Mouse (Mus musculus) intestine, postnatal 0 days (tissue): ENCODE results near the gene Orm1. TPM values are rescaled to one million over a fixed set of nuclear protein-coding genes. Genes with fewer than 3 reads are reported as not detected.
"Not testable (repeated sequence)": the region's sequence is repeated elsewhere in the genome, so short reads cannot be mapped to it uniquely, and the experiment has no call there.

Source experiments
- ATAC-seq: fragments of 200-750 bp; cut with Nextera tagmentation; 2 replicates; pipeline ENCODE4 v1.8.0; 2017; ENCODE audit warnings: mild to moderate bottlenecking, moderate TSS enrichment, moderate library complexity
- H3K27ac ChIP-seq: fragments of 300-500 bp; sonication (generic); 2 replicates; pipeline ENCODE4 v1.5.1; 2014; ENCODE audit warnings: mild to moderate bottlenecking, low read depth, low read length, moderate library complexity
- H3K27me3 ChIP-seq: fragments of 300-500 bp; sonication (generic); replicated peaks from 2 replicates; pipeline ENCODE4 v1.6.1; 2014; ENCODE audit warnings: low read length, mixed read lengths; ENCODE audit not compliant: control insufficient read depth, insufficient read depth
- H3K36me3 ChIP-seq: fragments of 300-500 bp; sonication (generic); 2 replicates; pipeline ENCODE4 v1.6.1; 2014; ENCODE audit warnings: mild to moderate bottlenecking, moderate library complexity; ENCODE audit not compliant: control insufficient read depth, insufficient read depth
- H3K4me1 ChIP-seq: fragments of 300-500 bp; sonication (generic); replicated peaks from 2 replicates; pipeline ENCODE4 v1.6.1; 2014; ENCODE audit warnings: antibody characterized with exemption, low read length, mixed read lengths; ENCODE audit not compliant: control insufficient read depth, insufficient read depth
- H3K4me2 ChIP-seq: fragments of 300-500 bp; sonication (generic); replicated peaks from 2 replicates; pipeline ENCODE4 v1.6.1; 2014; ENCODE audit warnings: low read depth, mild to moderate bottlenecking, moderate library complexity
- H3K4me3 ChIP-seq: fragments of 300-500 bp; sonication (generic); 2 replicates; pipeline ENCODE4 v1.5.1; 2014; ENCODE audit warnings: low read depth, low read length
- H3K9ac ChIP-seq: fragments of 300-500 bp; sonication (generic); 2 replicates; pipeline ENCODE4 v1.6.1; 2014; ENCODE audit warnings: mild to moderate bottlenecking, low read depth, low read length
- H3K9me3 ChIP-seq: fragments of 300-500 bp; sonication (generic); 2 replicates; pipeline ENCODE4 v1.6.1; 2016; ENCODE audit warnings: mixed run types; ENCODE audit not compliant: control insufficient read depth
- CTCF ChIP-seq: sonication (generic); IDR thresholded peaks from 2 replicates; pipeline ENCODE4 v1.5.1; 2016; ENCODE audit warnings: low read depth, mild to moderate bottlenecking, control low read depth, antibody characterized with exemption, moderate library complexity
- WGBS: fragments of 180-500 bp; shearing (Covaris S2); extraction: QIAGEN DNeasy Blood & Tissue Kit; methylation state at CpG from one replicate; pipeline ENCODE4 v1.1.7; 2014; 5-methylcytosine and 5-hydroxymethylcytosine counted together
- polyA plus RNA-seq: library from polyadenylated mRNA; unstranded; fragments of >200 nt; fragmentation: Nextera tagmentation; extraction: Ambion mirVana; gene quantifications from 2 replicates; pipeline ENCODE4 v1.2.1, GENCODE M21; 2015

Gene Orm1
- polyA plus RNA-seq, 1 experiment from 2014 or later, result not detected

GRCm38 (mm10) chr4:63319566-63319965, 24.8 kb upstream of the Orm1 start:
- not testable (repeated sequence) for ATAC-seq

GRCm38 (mm10) chr4:63323275-63323815, 21.0 kb upstream of the Orm1 start:
- Histone ChIP-seq H3K4me1 (no peaks in the 10 kb centered on the region), H3K4me3 (no peak overlapping the region), H3K9me3 (no peaks in the 10 kb centered on the region), H3K27me3 (no peaks in the 10 kb centered on the region), H3K9ac (no peak overlapping the region), H3K4me2 (no peak overlapping the region), H3K27ac (no peak overlapping the region), H3K36me3 (peaks cover 33% of the 10 kb centered on the region)
- ATAC-seq, result peak; percentile 62
- TF ChIP-seq CTCF, result no peak
- 74% methylated on average over 8 of the region's 8 CpGs for WGBS

More at GRCm38 (mm10) chr4:63319566-63319965, 24.8 kb upstream of the Orm1 start:
- TF ChIP-seq CTCF, result peak; percentile 79
- peaks cover 24% of the 10 kb centered on the region for H3K36me3 ChIP-seq
- H3K27ac ChIP-seq, H3K27me3 ChIP-seq, H3K4me1 ChIP-seq, H3K9ac ChIP-seq, H3K9me3 ChIP-seq, H3K4me3 ChIP-seq, H3K4me2 ChIP-seq: not testable (repeated sequence)
- whole genome bisulfite sequencing, result 31% methylated on average over 3 of the region's 3 CpGs

GRCm38 (mm10) chr4:63333403-63333802, 11.0 kb upstream of the Orm1 start:
- ATAC-seq, result no peak
- no peak overlapping the region for H3K27ac ChIP-seq
- H3K27me3 ChIP-seq, result no peaks in the 10 kb centered on the region
- no peaks in the 10 kb centered on the region for H3K4me1 ChIP-seq
- WGBS, result 98% methylated on average over 4 of the region's 4 CpGs
- no peak for TF ChIP-seq CTCF
- H3K9ac ChIP-seq, result no peak overlapping the region
- H3K4me3 ChIP-seq, result no peak overlapping the region
- H3K9me3 ChIP-seq, result no peaks in the 10 kb centered on the region
- H3K36me3 ChIP-seq, result peaks cover 8% of the 10 kb centered on the region; the same call in 1 of the 2 replicates
- no peak overlapping the region for H3K4me2 ChIP-seq

- Histone ChIP-seq H3K27ac (no peak overlapping the region), H3K4me1 (no peaks in the 10 kb centered on the region), H3K9me3 (no peaks in the 10 kb centered on the region), H3K36me3 (no peaks in the 10 kb centered on the region), H3K9ac (no peak overlapping the region), H3K27me3 (no peaks in the 10 kb centered on the region), H3K4me3 (no peak overlapping the region), H3K4me2 (no peak overlapping the region)
- no peak for ATAC-seq
- WGBS, result 65% methylated on average over 3 of the region's 3 CpGs
- TF ChIP-seq CTCF, result no peak
These were observed 5.8 kb upstream of the Orm1 start for GRCm38 (mm10) chr4:63338414-63339076.

GRCm38 (mm10) chr4:63342491-63342890, 1.9 kb upstream of the Orm1 start:
- 58% methylated on average over 4 of the region's 4 CpGs for WGBS
- H3K9ac ChIP-seq, result no peak overlapping the region
- no peak overlapping the region for H3K4me3 ChIP-seq
- H3K36me3 ChIP-seq, result no peaks in the 10 kb centered on the region
- H3K4me1 ChIP-seq, result no peaks in the 10 kb centered on the region
- H3K4me2 ChIP-seq, result no peak overlapping the region
- H3K27me3 ChIP-seq, result no peaks in the 10 kb centered on the region
- H3K9me3 ChIP-seq, result no peaks in the 10 kb centered on the region
- no peak for ATAC-seq
- H3K27ac ChIP-seq, result no peak overlapping the region
- no peak for TF ChIP-seq CTCF

- Histone ChIP-seq H3K9ac (no peak overlapping the region), H3K4me1 (no peaks in the 10 kb centered on the region), H3K4me3 (no peak overlapping the region), H3K27me3 (no peaks in the 10 kb centered on the region), H3K27ac (no peak overlapping the region), H3K36me3 (no peaks in the 10 kb centered on the region), H3K4me2 (no peak overlapping the region), H3K9me3 (no peaks in the 10 kb centered on the region)
- ATAC-seq, result no peak
- TF ChIP-seq CTCF, result no peak
- 67% methylated on average over 3 of the region's 3 CpGs for WGBS
These were observed 752 bp upstream of the Orm1 start for GRCm38 (mm10) chr4:63343608-63344007.
